9 mouse cellular contexts compared by ENCODE assay signal in the genomic region with DNA sequence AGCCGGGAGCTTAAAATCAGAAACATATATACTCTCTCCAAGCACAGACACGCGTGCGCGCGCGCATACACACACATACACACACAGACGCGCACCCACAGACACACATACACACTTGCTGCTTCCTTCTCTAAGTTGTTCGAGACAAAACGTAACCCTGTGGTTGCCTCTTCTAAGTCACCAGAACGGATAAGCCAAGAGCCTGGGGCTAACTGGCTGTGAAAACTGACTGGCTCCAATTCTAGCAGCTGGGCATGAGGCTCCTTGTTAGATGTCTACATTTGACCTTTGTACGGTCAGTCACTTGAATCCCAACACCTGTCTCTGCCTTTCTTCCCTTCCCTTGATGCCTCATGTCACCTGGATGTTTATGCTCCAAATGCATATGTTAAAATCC. TPM values are rescaled to one million over a fixed set of nuclear protein-coding genes. Genes with fewer than 3 reads are reported as not detected.
DNase-seq lines count a peak whose midpoint lies in the region; ATAC-seq and TF ChIP-seq lines count a peak whose summit lies in the region.
"Had no signal": no experiment of that assay in that cellular context is flagged by ENCODE, and none has a peak within 500 bp of the region (broad histone marks: within the 10 kb centered on the region; RNA-seq: fewer than 3 reads in every experiment).

No protein-coding gene starts in this region.

- peaks cover 54% of the 10 kb centered on the region for H3K27me3 ChIP-seq in kidney, embryonic 14.5 days (ENCODE audit: control insufficient read depth, insufficient read depth, low read length)
- peaks cover 14% of the 10 kb centered on the region for H3K27me3 ChIP-seq in forebrain, postnatal 0 days (ENCODE audit: insufficient read depth, low read length)
- H3K27me3 ChIP-seq in midbrain, embryonic 14.5 days (ENCODE audit: control insufficient read depth, insufficient read depth, low read length) = peaks cover 43% of the 10 kb centered on the region

- ATAC-seq in kidney, embryonic 14.5 days (ENCODE audit: low FRiP score, low TSS enrichment) = no peak
- ATAC-seq in forebrain, postnatal 0 days = no peak
- ATAC-seq in midbrain, embryonic 14.5 days (ENCODE audit: low FRiP score, low TSS enrichment) = no peak

- H3K9me3 ChIP-seq in kidney, embryonic 14.5 days (ENCODE audit: control insufficient read depth, low read length) = no peaks in the 10 kb centered on the region
- H3K9me3 ChIP-seq in forebrain, postnatal 0 days (ENCODE audit: low read length) = no peaks in the 10 kb centered on the region
- H3K9me3 ChIP-seq in midbrain, embryonic 14.5 days (ENCODE audit: control insufficient read depth, low read length) = no peaks in the 10 kb centered on the region

- no peaks in the 10 kb centered on the region for H3K36me3 ChIP-seq in kidney, embryonic 14.5 days (ENCODE audit: control insufficient read depth, insufficient read depth, low read length)
- no peaks in the 10 kb centered on the region for H3K36me3 ChIP-seq in forebrain, postnatal 0 days (ENCODE audit: insufficient read depth)
- no peaks in the 10 kb centered on the region for H3K36me3 ChIP-seq in midbrain, embryonic 14.5 days (ENCODE audit: control insufficient read depth, insufficient read depth, low read length)

- no peak for TF ChIP-seq CTCF in forebrain, postnatal 0 days (IDR thresholded peaks at IDR 0.05; ENCODE audit: low read depth)

- H3K4me1 ChIP-seq in kidney, embryonic 14.5 days (ENCODE audit: control insufficient read depth, insufficient read depth, low read length) = peaks cover 15% of the 10 kb centered on the region
- peaks cover 4% of the 10 kb centered on the region; the same call in 1 of the 2 replicates for H3K4me1 ChIP-seq in forebrain, postnatal 0 days (ENCODE audit: insufficient read depth)
- peaks cover 7% of the 10 kb centered on the region for H3K4me1 ChIP-seq in midbrain, embryonic 14.5 days (ENCODE audit: control insufficient read depth, insufficient read depth, low read length)

- DNase-seq in kidney, postnatal 36 days = no peak
- DNase-seq in embryo, embryonic 11 days = peak; percentile 31
- DNase-seq in forebrain, postnatal 0 days = no peak
- peak; percentile 51 for DNase-seq in midbrain, embryonic 14.5 days
- no peak for DNase-seq in retina, embryonic 14.5 days (ENCODE audit: low spot score)
- DNase-seq in thymus, adult 18-20 months = no peak
- no peak for DNase-seq in left cerebral cortex, adult 9 months (ENCODE audit: low spot score in 2 of 2)
- DNase-seq: lung, postnatal 4 days had no signal

- WGBS in kidney, embryonic 14.5 days = 16% methylated on average over 13 of the region's 13 CpGs
- 16% methylated on average over 13 of the region's 13 CpGs for WGBS in forebrain, postnatal 0 days
- WGBS in midbrain, embryonic 14.5 days = 18% methylated on average over 13 of the region's 13 CpGs

- H3K27ac ChIP-seq in kidney, embryonic 14.5 days (ENCODE audit: low read depth, low read length) = no peak overlapping the region
- H3K27ac ChIP-seq in forebrain, postnatal 0 days (ENCODE audit: low read depth, low read length) = peak overlapping the region; percentile 67; the same call in 1 of the 2 replicates
- 0 out of 2 replicates have a peak overlapping the region, but pooled peaks have one; percentile 61 for H3K27ac ChIP-seq in midbrain, embryonic 14.5 days (replicated peaks; ENCODE audit: low read depth, low read length)

- H3K9ac ChIP-seq in kidney, embryonic 14.5 days (ENCODE audit: low read depth, low read length) = no peak overlapping the region
- H3K9ac ChIP-seq in forebrain, postnatal 0 days = peak overlapping the region; percentile 61
- peak overlapping the region; percentile 57 for H3K9ac ChIP-seq in midbrain, embryonic 14.5 days (replicated peaks; ENCODE audit: low read length)

- peak overlapping the region; percentile 38; the same call in 1 of the 2 replicates for H3K4me3 ChIP-seq in kidney, embryonic 14.5 days (ENCODE audit: low read length)
- H3K4me3 ChIP-seq in forebrain, postnatal 0 days (ENCODE audit: low read depth, low read length) = peak overlapping the region; percentile 49
- H3K4me3 ChIP-seq in midbrain, embryonic 14.5 days (replicated peaks; ENCODE audit: low read depth, low read length) = peak overlapping the region; percentile 50

- peak overlapping the region; percentile 77 for H3K4me2 ChIP-seq in kidney, embryonic 14.5 days (replicated peaks; ENCODE audit: low read depth, low read length)
- H3K4me2 ChIP-seq in forebrain, postnatal 0 days (ENCODE audit: low read depth) = peak overlapping the region; percentile 90
- peak overlapping the region; percentile 95 for H3K4me2 ChIP-seq in midbrain, embryonic 14.5 days (ENCODE audit: low read length)

RNA-seq across cellular contexts. Expression of gene Grin2a, which starts 0.5 kb away (rescaled TPM):
- polyA plus RNA-seq in kidney, embryonic 14.5 days (2014; fragmentation: Nextera tagmentation; extraction: Ambion mirVana) = 0.16 and 0.42 TPM in 2 replicates
- 7.0 and 9.9 TPM in 2 replicates for total RNA-seq in forebrain, postnatal 0 days (2014; rRNA removed)
- 1.0 and 3.7 TPM in 2 replicates for polyA plus RNA-seq in forebrain, postnatal 0 days (2015; fragmentation: Nextera tagmentation; extraction: Ambion mirVana)
- 2.4 and 3.0 TPM in 2 replicates for polyA plus RNA-seq in midbrain, embryonic 14.5 days (2014; fragmentation: Nextera tagmentation; extraction: Ambion mirVana)

Comparison
In these comparisons a context has a peak if more than half of its experiments do, and no peak if none do; other contexts are left out.
1. DNase-seq: peak in embryo, embryonic 11 days (single experiment) and midbrain, embryonic 14.5 days (single experiment); none in kidney, postnatal 36 days (0 of 2), forebrain, postnatal 0 days (single experiment), retina, embryonic 14.5 days (single experiment), thymus, adult 18-20 months (0 of 2) and left cerebral cortex, adult 9 months (0 of 2).
2. Peak in every context shown above with its lines, with median percentiles within 50 percentile points of each other: H3K4me2 ChIP-seq and H3K4me3 ChIP-seq.